Mouse (Mus musculus): ENCODE measurements at regions not wholly inside any gene's neighbourhood (a gene's known extent, or its start where the extent isn't known, plus 50 kb on each side); places are given as distances from the start of the nearest gene placed in this dataset.

GRCm38 (mm10) chr8:126525575-126525974, 50.7 kb upstream of the Tarbp1 start:
- Histone ChIP-seq H3K27ac (ENCODE audit: low read length) (no peak overlapping the region), H3K27me3 (ENCODE audit: control insufficient read depth, insufficient read depth, low read depth, low read length) (no peaks in the 10 kb centered on the region), H3K36me3 (ENCODE audit: control insufficient read depth, insufficient read depth) (no peaks in the 10 kb centered on the region), H3K4me1 (ENCODE audit: control insufficient read depth, low read depth, low read length) (no peaks in the 10 kb centered on the region), H3K4me2 (ENCODE audit: low read depth, low read length) (no peak overlapping the region), H3K9ac (ENCODE audit: low read depth, low read length) (no peak overlapping the region), H3K9me3 (replicated peaks; ENCODE audit: control insufficient read depth, low read length) (no peaks in the 10 kb centered on the region), H3K4me3 (ENCODE audit: low read depth, low read length) (no peak overlapping the region)
- 52% methylated on average over 1 of the region's 1 CpGs for WGBS (ENCODE audit: insufficient replicate concordance)
- no peak for ATAC-seq (ENCODE audit: low read depth)

Data from liver, embryonic 16.5 days (tissue).